8 mouse cellular contexts compared by ENCODE assay signal in the genomic region with DNA sequence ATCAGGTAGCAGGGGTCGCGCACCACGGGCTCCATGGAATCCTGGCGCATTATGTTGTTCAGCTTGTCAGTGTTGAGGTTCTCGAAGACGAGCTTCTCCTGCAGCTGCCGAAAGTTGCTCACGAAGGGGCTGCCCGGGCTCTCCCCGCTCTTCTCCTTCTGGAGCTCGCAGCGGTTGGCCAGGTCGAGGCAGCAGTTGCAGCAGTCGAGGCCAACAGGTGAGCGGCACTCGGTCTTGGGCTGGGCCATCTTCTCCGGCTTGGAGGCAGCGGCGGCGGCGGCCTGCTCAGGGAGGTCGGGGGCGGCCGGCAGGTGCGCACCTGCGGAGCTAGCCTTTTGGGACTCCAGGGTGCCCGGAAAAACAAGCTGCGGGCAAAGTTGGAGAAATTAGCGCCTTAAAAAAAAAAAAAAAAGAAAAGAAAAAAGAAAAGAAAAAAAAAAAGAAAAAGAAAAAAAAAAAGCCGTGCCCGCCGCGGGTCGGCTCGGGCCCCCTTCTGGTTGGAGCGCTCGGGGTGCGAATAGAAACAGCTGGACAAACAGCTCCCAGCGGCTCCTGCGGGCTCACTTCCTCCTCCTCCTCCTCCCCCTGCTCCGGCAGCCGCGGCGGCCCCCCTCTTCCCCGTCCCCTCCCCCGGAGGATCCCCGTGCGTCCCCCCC. TPM values are rescaled to one million over a fixed set of nuclear protein-coding genes. Genes with fewer than 3 reads are reported as not detected.
A peak's percentile ranks its signal among the peaks of the same experiment; 100 is the strongest.
DNase-seq lines count a peak whose midpoint lies in the region; ATAC-seq and TF ChIP-seq lines count a peak whose summit lies in the region.

No protein-coding gene starts in this region.

- H3K4me1 ChIP-seq in MEL (ENCODE audit: control insufficient read depth in 1 of 2, insufficient read depth in 2 of 2, low read length in 2 of 2) = peaks cover 0 to 4% of the 10 kb centered on the region in 2 experiments; a peak in 2 of 4 replicates

- H3K36me3 ChIP-seq in MEL (ENCODE audit: control insufficient read depth in 1 of 2, insufficient read depth in 2 of 2, low read length in 2 of 2) = peaks cover 0 to 4% of the 10 kb centered on the region in 2 experiments; a peak in 3 of 4 replicates

- peak overlapping the region; percentile 71 for H3K9ac ChIP-seq in MEL (ENCODE audit: control insufficient read depth, low read depth, low read length, poor library complexity, severe bottlenecking)

- H3K4me3 ChIP-seq in MEL (ENCODE audit: control insufficient read depth in 1 of 2, insufficient read depth in 1 of 2, low read depth in 2 of 2, low read length in 2 of 2) = peak overlapping the region; percentile 57 to 78

- ATAC-seq in granulocyte monocyte progenitor cell, adult 5-6 weeks (replicated peaks; ENCODE audit: poor library complexity, severe bottlenecking) = peak; percentile 53

- no peak for TF ChIP-seq POLR2A in MEL (IDR thresholded peaks at IDR 0.05; ENCODE audit: control insufficient read depth in 1 of 2, insufficient read depth in 1 of 2, low read depth in 1 of 2, low read length in 2 of 2, poor library complexity in 1 of 2)

- no peak for TF ChIP-seq EP300 in MEL (IDR thresholded peaks at IDR 0.05; ENCODE audit: low read depth in 1 of 2, low read length in 2 of 2)

- peak; percentile 5 for DNase-seq in cerebellum, adult 9-11 months
- no peak for DNase-seq in cerebellum, adult 11 months
- DNase-seq in MEL (ENCODE audit: low read depth, low spot score) = peak; percentile 65
- DNase-seq in kidney, postnatal 25 days = peak; percentile 16 to 65
- peak; percentile 10 for DNase-seq in mesoderm, embryonic 11.5 days (ENCODE audit: low read depth, low spot score)
- DNase-seq in testis, postnatal 10 days (ENCODE audit: low spot score) = peak; percentile 35
- DNase-seq in layer of hippocampus, postnatal 10 days (ENCODE audit: low spot score in 2 of 2) = no peak

- peaks cover 7% of the 10 kb centered on the region for H3K79me2 ChIP-seq in MEL (ENCODE audit: control insufficient read depth, insufficient read depth, low read length, poor library complexity)

- TF ChIP-seq CTCF in MEL (IDR thresholded peaks at IDR 0.05 in 2 of 3, conservative IDR thresholded peaks at IDR 0.05 in 1 of 3; ENCODE audit: control insufficient read depth in 1 of 3, insufficient read depth in 1 of 3, low read depth in 2 of 3, low read length in 3 of 3, poor library complexity in 1 of 3, severe bottlenecking in 1 of 3) = peak in 2 of 3 experiments; percentile 4 to 25; a peak in 2 of 6 replicates

- no peaks in the 10 kb centered on the region for H3K9me3 ChIP-seq in MEL (replicated peaks; ENCODE audit: insufficient read depth, low read length)

- no peaks in the 10 kb centered on the region for H3K27me3 ChIP-seq in MEL (ENCODE audit: control insufficient read depth in 1 of 2, insufficient read depth in 2 of 2, low read length in 2 of 2)

- no peak for TF ChIP-seq RAD21 in MEL (IDR thresholded peaks at IDR 0.05; ENCODE audit: low read depth, low read length)

- H3K27ac ChIP-seq in MEL (ENCODE audit: control insufficient read depth, low read depth, low read length) = no peak overlapping the region

TF ChIP-seq in MEL, 35 proteins besides CTCF, POLR2A, EP300 and RAD21:
- no peak for TF ChIP-seq TBP (IDR thresholded peaks at IDR 0.05; ENCODE audit: low read depth, low read length)
- no peak for TF ChIP-seq MAFK (IDR thresholded peaks at IDR 0.05; ENCODE audit: borderline replicate concordance, low read depth, low read length)
- no peak for TF ChIP-seq USF1 (IDR thresholded peaks at IDR 0.05; ENCODE audit: low read depth, low read length)
- no peak for TF ChIP-seq POLR2AphosphoS5 (IDR thresholded peaks at IDR 0.05; ENCODE audit: borderline replicate concordance, low read depth, low read length)
- TF ChIP-seq ZC3H11A (IDR thresholded peaks at IDR 0.05; ENCODE audit: low read depth, low read length) = no peak
- TF ChIP-seq GATA1 (IDR thresholded peaks at IDR 0.05; ENCODE audit: low read depth, low read length) = no peak
- TF ChIP-seq SMC3 (IDR thresholded peaks at IDR 0.05; ENCODE audit: low read depth, low read length) = peak; percentile 12; the same call in 1 of the 2 replicates
- no peak for TF ChIP-seq MYB (IDR thresholded peaks at IDR 0.05; ENCODE audit: low read depth, low read length)
- TF ChIP-seq ETS1 (IDR thresholded peaks at IDR 0.05; ENCODE audit: low read depth, low read length) = peak; percentile 36; the same call in 1 of the 2 replicates
- TF ChIP-seq ELF1 (IDR thresholded peaks at IDR 0.05; ENCODE audit: low read depth, low read length) = no peak
- peak; percentile 63 for TF ChIP-seq SIN3A (IDR thresholded peaks at IDR 0.05; ENCODE audit: low read length)
- TF ChIP-seq JUND (IDR thresholded peaks at IDR 0.05; ENCODE audit: low read depth, low read length) = no peak
- TF ChIP-seq TAL1 (IDR thresholded peaks at IDR 0.05; ENCODE audit: low read length) = no peak
- TF ChIP-seq UBTF (IDR thresholded peaks at IDR 0.05; ENCODE audit: borderline replicate concordance, insufficient read depth, low read depth, low read length) = 0 out of 2 replicates have a peak, but pooled peaks have one; percentile 16
- TF ChIP-seq ZNF384 (IDR thresholded peaks at IDR 0.05; ENCODE audit: low read depth, low read length) = peak; percentile 77

RNA-seq across cellular contexts. Expression of a gene that starts 2.1 kb away (rescaled TPM):
- 29.5 and 35.9 TPM in 2 replicates for total RNA-seq in MEL (2012; rRNA removed)
- polyA plus RNA-seq in MEL (2012; ENCODE audit: insufficient read depth in 1 of 2, insufficient read length in 2 of 2, low read depth in 1 of 2, low replicate concordance in 2 of 2, missing spikeins in 1 of 2) = 10 to 100 TPM in 1 of 2 experiments, not detected in 1; 32.7 TPM
- total RNA-seq in granulocyte monocyte progenitor cell, adult 5-6 weeks (2014; fragmentation: Nextera tagmentation) = 18.4 and 19.9 TPM in 2 replicates
- 19.7 and 30.0 TPM in 2 replicates for total RNA-seq in granulocyte monocyte progenitor cell, adult 5-6 weeks (2017)
- total RNA-seq in layer of hippocampus, postnatal 10 days (2021) = 10 to 100 TPM; 66.0 to 76.4 TPM

Comparison
In these comparisons a context has a peak if more than half of its experiments do, and no peak if none do; other contexts are left out.
1. DNase-seq: peak in cerebellum, adult 9-11 months (single experiment), MEL (single experiment), kidney, postnatal 25 days (2 of 2), mesoderm, embryonic 11.5 days (single experiment) and testis, postnatal 10 days (single experiment); none in cerebellum, adult 11 months (single experiment) and layer of hippocampus, postnatal 10 days (0 of 2).